Mouse (Mus musculus): ENCODE measurements at regions not wholly inside any gene's neighbourhood (a gene's known extent, or its start where the extent isn't known, plus 50 kb on each side); places are given as distances from the start of the nearest gene placed in this dataset.

DNA sequence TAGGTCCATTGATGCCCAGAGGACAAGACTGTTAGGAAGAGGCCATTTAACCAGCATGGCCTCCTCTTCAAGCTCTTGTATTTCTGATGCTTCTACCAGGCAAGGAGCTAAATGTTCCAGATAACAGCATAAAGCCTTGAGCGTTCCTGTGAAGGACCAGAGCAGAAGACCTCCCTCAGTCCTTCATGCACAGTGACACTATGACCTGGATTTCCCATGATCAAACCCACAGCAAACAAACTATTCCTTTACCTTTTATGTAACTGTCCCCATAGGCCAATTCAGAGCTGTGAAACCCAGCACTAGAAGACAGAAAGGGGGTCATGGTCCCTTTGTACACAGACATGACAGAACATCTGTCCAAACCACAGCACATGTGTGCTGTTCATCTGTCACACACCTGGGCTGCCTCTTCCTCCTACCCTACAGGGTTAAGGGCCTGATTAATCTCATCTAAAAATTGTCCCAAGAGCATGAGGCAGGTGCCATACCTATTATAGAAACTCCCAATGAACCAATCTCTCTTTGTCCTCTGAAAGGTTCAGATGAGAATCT, 123.8 kb downstream of the Psmg1 start:
- TF ChIP-seq POLR2A (IDR thresholded peaks at IDR 0.05; ENCODE audit: borderline replicate concordance, extremely low read depth, low read depth, low read length) (no peak), CTCF (IDR thresholded peaks at IDR 0.05; ENCODE audit: insufficient read depth, low read length) (no peak)

Measured in lung, adult 2 months (tissue).